Mouse (Mus musculus) fibroblast of lung, adult 2 months (primary cell): ENCODE measurements around the gene Sipa1l2.

ENCODE experiments used
- DNase-seq: peaks from one replicate; pipeline ENCODE4 v3.0.0-alpha.2; 2011; ENCODE audit warnings: low read depth

Sipa1l2 gene

DNA sequence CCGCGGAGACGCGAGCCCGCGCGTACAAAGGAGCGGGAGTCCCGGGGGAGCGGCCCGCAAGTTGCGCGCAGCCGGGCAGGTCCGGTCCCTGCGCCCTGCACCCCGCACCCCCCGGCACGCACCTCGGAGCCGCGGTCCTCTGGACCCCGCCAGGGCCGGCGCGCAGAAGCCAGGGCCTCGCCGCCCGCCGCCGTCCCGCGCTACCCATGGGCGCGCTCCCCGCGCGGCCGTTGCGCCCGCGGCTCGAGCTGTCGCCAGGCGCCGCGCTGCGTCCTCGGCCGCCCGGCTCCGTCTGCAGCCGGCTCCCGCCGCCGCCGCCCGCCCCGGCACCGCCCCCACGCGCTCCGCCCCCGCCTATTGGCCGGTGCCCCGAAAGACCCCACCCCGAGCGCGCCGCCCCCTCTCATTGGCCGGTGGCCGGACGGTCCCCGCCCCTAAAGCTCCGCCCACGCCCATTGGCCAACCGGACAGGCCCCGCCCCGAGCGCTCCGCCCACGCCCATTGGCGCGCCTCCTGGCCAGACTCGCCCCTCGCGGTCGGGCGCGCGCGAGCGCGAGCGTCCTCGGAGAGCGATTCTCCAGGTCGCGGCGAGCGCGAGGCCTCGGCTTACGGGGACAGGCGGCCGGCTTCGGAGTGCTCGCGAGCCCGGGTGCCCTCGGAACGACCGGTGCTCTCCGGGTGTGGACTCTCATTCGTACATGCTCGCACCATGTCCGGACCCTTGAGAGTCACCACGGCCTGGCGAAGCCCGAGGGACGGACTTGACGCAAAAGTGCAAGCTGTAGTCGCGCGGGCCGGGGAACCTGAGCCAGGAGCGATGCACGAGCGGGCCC, at the start of gene Sipa1l2:
Sipa1l2 (minus strand) TSS at position 276 of the 833 bp plus-strand sequence.
- DNase-seq: peak; percentile 56

DNA sequence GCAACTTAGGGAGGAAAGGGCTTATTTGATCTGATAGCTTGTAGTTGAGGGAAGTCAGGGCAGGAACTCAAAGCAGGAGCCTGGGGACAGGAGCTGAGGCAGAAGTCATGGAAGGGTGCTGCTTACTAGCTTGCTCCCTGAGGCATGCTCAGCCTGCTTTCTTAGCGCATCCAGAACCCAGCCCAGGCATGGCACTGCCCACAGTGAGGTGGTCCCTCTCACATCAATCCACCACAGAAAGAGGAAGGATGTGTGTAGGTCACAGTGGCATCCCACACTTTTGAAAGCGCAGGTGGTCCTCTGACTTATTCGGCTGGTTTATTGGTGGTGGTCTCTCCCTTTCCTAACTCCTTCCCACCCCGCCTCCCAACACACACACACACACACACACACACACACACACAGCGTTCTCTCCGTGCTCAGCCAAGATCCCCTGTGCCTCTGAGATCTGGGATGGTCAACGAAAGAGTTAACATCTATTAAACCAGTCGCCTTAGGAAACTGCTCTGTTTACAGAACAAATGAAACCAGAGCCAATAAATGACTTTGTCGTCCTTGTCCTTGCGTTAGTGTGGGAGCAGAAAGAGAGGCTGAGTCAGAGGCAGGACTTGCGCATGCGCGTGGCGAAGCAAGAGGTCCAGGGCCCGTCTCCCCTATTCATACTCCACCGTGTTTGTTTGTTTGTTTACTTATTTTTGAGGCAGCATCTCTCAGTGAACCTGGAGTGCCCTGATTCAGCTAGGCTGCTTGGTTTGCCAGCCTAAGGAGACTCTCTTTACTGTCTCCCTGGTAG, 49.1 kb upstream of the Sipa1l2 start:
- no peak for DNase-seq

DNA sequence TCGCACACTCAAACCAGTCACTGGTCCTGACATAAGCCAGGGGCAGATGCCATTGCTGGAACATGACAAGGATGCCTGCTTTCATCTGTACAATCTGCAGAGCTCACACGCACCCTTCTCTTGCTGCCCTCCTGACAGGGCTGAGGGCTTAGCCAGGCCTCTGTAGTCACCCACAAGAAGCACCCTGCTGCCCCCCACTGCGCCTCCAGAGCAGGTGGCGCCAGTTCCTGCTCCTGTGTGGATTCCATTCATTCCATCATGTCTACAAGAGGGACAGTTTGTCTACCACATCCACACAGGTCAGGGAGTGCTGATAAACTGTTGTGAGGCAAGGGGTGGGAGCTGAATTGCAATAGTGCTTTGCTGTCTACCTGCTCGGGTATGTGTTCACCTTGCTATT, 47.3 kb upstream of the Sipa1l2 start:
- no peak for DNase-seq

DNA sequence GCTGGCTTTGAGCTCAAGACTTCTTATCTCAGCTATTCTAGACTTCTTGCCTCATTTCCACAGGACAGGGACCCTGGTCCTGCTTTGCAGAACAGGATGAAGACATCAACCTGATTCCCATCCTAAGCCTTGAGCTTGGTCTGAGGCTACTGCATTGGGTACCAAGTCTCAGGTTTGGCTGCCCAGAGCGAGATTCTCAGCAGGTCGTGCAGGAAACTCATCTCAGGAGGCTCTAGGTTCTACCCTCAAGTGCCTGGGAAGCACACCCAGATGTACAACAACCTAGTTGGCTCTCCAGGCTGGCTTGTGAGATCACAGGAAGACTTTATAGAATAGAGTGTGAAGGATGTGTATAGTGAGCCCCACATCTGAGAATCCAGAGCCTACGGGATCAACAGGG, 46.4 kb upstream of the Sipa1l2 start:
- no peak for DNase-seq

DNA sequence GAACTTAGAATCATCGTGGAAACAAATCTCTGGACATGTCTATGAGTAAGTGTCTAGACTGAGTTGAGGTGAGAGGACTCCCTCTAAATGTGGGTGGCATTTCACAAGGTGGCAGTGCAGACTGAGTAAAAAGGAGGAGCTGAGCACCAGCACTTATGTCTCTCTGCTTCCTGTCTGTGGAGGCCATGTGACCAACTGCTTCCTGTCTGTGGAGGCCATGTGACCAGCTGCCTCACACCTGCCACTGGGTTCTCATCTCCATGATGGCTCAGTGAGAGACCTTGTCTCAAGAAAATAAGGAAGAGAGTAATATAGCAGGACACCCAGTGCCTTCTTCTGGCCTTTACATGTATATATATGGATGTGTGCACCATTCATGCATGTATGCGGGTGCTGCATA, 43.9 kb upstream of the Sipa1l2 start:
- no peak for DNase-seq

GRCm38 (mm10) chr8:125611799-125612560, 42.4 kb upstream of the Sipa1l2 start:
- DNase-seq: no peak

- DNase-seq: no peak
Observed at GRCm38 (mm10) chr8:125611024-125611798, 41.6 kb upstream of the Sipa1l2 start.

DNA sequence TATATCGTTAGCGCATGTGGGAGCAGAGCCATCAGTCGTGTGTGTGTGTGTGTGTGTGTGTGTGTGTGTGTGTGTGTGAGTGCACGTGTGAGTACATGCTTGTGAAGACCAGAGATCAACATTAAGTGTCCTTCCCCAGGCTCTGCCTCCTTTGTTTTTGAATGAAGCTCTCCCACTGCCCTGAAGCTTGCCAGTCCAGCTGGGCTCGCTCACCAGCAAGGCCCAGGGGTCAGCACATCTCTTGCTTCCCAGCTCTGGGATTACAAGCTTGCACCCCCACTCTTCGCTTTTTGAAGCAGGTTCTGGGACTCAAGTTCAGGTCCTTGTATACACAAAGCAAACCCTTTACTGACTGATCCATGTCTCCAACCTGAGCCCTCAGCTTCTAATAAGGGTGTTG, 40.1 kb upstream of the Sipa1l2 start:
- DNase-seq: no peak

DNA sequence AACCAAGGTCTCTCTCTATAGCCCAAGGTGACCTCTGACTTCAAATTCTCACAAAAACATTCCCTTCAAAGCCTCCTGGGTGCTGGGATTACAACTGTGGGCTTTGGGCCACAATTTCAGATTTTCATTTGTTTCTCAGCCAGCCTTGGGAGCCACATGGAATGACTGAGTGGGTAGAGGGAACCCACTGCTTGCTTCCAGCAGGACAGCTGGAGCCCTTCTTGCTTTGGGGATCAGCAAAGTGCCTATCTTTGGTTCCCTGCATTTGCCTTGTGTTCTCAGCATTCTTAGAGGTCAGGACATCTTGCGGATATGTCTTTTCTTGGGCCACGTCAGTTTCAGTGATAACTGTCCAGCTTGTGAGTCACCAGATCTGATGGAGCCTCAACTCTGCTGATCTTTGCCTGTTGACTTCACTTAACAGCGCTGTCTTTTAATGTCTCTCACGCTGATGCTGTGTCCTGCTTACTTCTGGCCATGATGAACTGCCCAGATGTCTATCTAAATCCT, 38.2 kb upstream of the Sipa1l2 start:
- no peak for DNase-seq

DNA sequence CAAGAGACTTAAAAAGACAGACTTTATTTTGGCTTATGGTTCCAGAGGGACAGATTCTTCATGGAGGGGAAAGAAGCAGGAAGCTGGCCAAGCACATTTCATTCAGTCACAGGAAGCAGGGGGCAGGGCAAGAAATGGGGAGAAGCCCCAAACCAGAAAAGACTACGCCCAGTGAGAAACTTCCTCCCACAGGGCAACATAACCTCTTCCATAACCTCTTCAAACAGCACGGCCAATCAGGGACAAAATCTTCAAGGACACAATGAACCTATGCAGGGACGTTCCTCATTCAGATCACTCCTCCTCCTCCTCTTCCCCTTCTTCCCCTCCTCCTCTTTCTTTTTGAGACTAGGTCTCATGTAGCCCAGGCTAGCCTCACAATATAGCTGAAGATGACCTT, 37.3 kb upstream of the Sipa1l2 start:
- no peak for DNase-seq

DNA sequence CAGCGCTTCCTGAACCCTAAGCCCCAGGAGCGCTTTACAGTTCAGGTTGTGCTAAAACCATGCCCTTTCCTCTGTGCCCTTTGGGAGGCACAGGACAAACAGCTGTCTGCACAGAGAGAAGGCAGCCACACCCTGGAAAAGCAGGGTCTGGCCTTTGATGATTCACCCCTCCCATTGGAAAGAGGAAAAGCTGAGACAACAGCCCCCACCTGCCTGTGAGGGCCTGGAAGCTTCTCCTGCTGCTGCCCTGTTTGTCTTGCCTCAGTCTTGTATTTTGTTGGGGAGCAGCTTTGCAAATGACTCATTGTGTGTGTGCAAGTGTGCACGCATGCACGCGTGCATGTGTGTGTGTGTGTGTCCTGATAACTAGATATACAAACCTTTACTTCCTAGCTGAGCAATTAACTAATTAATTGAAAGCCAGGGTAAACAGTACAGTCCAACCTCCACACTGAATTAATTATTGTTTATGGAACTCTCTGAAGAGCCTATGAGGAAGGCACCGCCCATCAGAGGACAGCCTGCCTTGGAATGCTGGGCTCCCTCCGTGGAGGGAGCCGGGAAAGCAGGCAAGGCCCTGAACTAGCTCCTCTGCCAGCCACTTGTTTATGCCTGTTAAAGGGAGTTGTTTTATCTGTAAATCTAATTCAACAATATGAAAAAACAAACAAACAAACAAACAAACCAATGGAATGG, 35.4 kb upstream of the Sipa1l2 start:
- DNase-seq: no peak

GRCm38 (mm10) chr8:125604213-125604816, 34.7 kb upstream of the Sipa1l2 start:
- no peak for DNase-seq

- no peak for DNase-seq
Observed at GRCm38 (mm10) chr8:125603312-125603840, 33.8 kb upstream of the Sipa1l2 start.

- no peak for DNase-seq
Observed at GRCm38 (mm10) chr8:125600033-125600686, 30.6 kb upstream of the Sipa1l2 start.

GRCm38 (mm10) chr8:125595571-125596508, 26.2 kb upstream of the Sipa1l2 start:
- DNase-seq: peak; percentile 82

DNA sequence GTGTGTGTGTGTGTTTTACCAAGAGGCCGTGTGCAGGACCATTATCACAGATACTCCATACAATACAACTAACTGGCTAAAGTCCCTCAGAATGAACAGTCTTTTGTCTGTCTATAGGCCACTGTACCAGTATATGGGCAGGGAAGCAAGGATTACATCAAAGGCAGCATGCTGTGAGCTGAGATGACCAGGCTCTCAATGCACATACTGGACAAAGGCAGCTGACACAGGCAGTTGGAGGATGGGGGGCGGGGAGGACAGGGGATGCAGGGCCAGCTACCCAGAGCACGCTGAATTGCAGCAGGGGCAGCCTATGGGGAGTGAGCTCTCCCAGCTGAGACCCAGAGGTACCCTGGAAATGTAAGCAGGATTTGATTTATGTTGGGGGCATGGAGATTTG, 20.8 kb upstream of the Sipa1l2 start:
- DNase-seq: no peak

DNA sequence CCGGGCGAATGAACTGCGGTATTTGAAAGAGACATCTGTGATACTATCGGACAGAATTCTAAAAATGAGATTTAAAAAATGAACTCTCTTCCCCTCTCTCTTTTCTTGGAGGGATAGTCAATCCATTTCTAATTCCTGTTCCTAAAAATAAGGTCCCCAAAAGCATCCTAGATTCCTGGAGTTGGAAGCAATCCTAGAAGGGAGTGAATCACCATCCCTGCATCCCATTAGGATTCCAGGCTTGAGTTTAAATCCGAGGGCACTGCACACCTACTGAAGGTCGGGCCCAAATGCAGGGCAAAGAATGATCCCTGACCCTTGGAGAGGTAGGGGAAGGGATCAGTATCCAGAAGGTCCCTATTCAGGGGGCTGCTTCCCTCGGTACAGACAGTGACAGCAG, 17.0 kb upstream of the Sipa1l2 start:
- no peak for DNase-seq

DNA sequence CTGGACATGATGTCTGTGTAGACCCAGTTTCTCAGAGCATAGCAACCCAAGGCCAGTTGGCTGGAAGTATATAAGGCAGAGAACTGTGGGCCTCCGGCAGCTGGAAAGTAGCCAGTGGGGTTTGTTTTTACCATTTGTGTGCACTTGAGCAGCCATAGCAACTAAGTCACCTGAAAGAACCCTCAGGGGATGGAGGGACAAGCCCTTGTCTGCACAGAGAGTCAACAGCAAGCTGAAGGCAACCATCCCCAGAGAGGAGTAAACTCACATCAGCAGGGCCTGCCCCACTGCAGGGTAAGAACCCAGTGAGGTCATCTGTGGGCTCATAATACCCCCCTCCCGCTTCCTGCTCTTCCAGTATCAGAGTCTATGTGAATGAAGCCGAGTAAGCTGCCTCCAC, 14.7 kb upstream of the Sipa1l2 start:
- DNase-seq: no peak

- no peak for DNase-seq
Observed at GRCm38 (mm10) chr8:125580426-125580825, 10.8 kb upstream of the Sipa1l2 start.
